Mouse (Mus musculus) adipocyte (in vitro differentiated cells): ENCODE data around the gene Hexb.
A peak's percentile ranks its signal among the peaks of the same experiment; 100 is the strongest.

Source experiments
- DNase-seq: peaks from one replicate; pipeline ENCODE4 v3.0.0-alpha.2; 2016; ENCODE audit warnings: low spot score

Hexb gene

GRCm38 (mm10) chr13:97197932-97198562, at the start of gene Hexb:
Gene Hexb (minus strand): TSS chr13:97198357.
- DNase-seq: peak; percentile 63

GRCm38 (mm10) chr13:97247754-97248153, 49.6 kb upstream of the Hexb start:
- no peak for DNase-seq

GRCm38 (mm10) chr13:97246217-97246616, 48.1 kb upstream of the Hexb start:
- no peak for DNase-seq

- no peak for DNase-seq
Measured at GRCm38 (mm10) chr13:97245157-97245556, 47.0 kb upstream of the Hexb start.

- no peak for DNase-seq
Measured at GRCm38 (mm10) chr13:97244712-97245105, 46.6 kb upstream of the Hexb start.

- no peak for DNase-seq
Measured at GRCm38 (mm10) chr13:97243962-97244711, 46.0 kb upstream of the Hexb start.

GRCm38 (mm10) chr13:97242716-97243115, 44.6 kb upstream of the Hexb start:
- DNase-seq: peak; percentile 55

GRCm38 (mm10) chr13:97241787-97242280, 43.7 kb upstream of the Hexb start:
- peak; percentile 49 for DNase-seq

- DNase-seq: peak; percentile 91
Measured at GRCm38 (mm10) chr13:97240965-97241786, 43.0 kb upstream of the Hexb start, which contains the start of gene Enc1. Gene Enc1 (plus strand): TSS chr13:97241105.

- DNase-seq: peak; percentile 93
Measured at GRCm38 (mm10) chr13:97240279-97240964, 42.3 kb upstream of the Hexb start.

GRCm38 (mm10) chr13:97239343-97240180, 41.4 kb upstream of the Hexb start:
- DNase-seq: peak; percentile 77

GRCm38 (mm10) chr13:97238181-97238981, 40.2 kb upstream of the Hexb start:
- no peak for DNase-seq

GRCm38 (mm10) chr13:97237700-97238099, 39.5 kb upstream of the Hexb start:
- no peak for DNase-seq

- DNase-seq: no peak
Measured at GRCm38 (mm10) chr13:97235911-97236310, 37.8 kb upstream of the Hexb start.

- peak; percentile 84 for DNase-seq
Measured at GRCm38 (mm10) chr13:97234785-97235417, 36.7 kb upstream of the Hexb start.

GRCm38 (mm10) chr13:97233092-97233491, 34.9 kb upstream of the Hexb start:
- DNase-seq: no peak

GRCm38 (mm10) chr13:97230101-97230500, 31.9 kb upstream of the Hexb start:
- DNase-seq: peak; percentile 69

GRCm38 (mm10) chr13:97227795-97228194, 29.6 kb upstream of the Hexb start:
- DNase-seq: no peak

- no peak for DNase-seq
Measured at GRCm38 (mm10) chr13:97225130-97225529, 27.0 kb upstream of the Hexb start.
